Mouse (Mus musculus) limb, embryonic 14.5 days (tissue): ENCODE measurements around the gene Jaml. TPM values are rescaled to one million over a fixed set of nuclear protein-coding genes. Genes with fewer than 3 reads are reported as not detected.

Source experiments
- ATAC-seq: fragments of 200-750 bp; cut with Nextera tagmentation; 2 replicates; pipeline ENCODE4 v1.8.0; 2017; ENCODE audit warnings: low read depth, moderate number of reproducible peaks, moderate TSS enrichment; ENCODE audit not compliant: low FRiP score
- DNase-seq: peaks from one replicate; pipeline ENCODE4 v3.0.0-alpha.2; 2015; ENCODE audit warnings: low spot score
- H3K27ac ChIP-seq: fragments of 300-500 bp; sonication (generic); replicated peaks from 2 replicates; pipeline ENCODE4 v1.5.1; 2014; ENCODE audit warnings: low read depth, mild to moderate bottlenecking, low read length, moderate library complexity, mixed read lengths
- H3K27me3 ChIP-seq: fragments of 300-500 bp; sonication (generic); 2 replicates; pipeline ENCODE4 v1.6.1; 2014; ENCODE audit warnings: low read length, mixed read lengths; ENCODE audit not compliant: control insufficient read depth, insufficient read depth
- H3K36me3 ChIP-seq: fragments of 300-500 bp; sonication (generic); 2 replicates; pipeline ENCODE4 v1.6.1; 2014; ENCODE audit warnings: mild to moderate bottlenecking, low read length, moderate library complexity, mixed read lengths; ENCODE audit not compliant: control insufficient read depth, insufficient read depth
- H3K4me1 ChIP-seq: fragments of 300-500 bp; sonication (generic); 2 replicates; pipeline ENCODE4 v1.6.1; 2014; ENCODE audit warnings: antibody characterized with exemption, low read length, mixed read lengths; ENCODE audit not compliant: control insufficient read depth, insufficient read depth
- H3K4me2 ChIP-seq: fragments of 300-500 bp; sonication (generic); replicated peaks from 2 replicates; pipeline ENCODE4 v1.6.1; 2014; ENCODE audit warnings: low read depth, mild to moderate bottlenecking, low read length, moderate library complexity; ENCODE audit not compliant: severe bottlenecking
- H3K4me3 ChIP-seq: fragments of 300-500 bp; sonication (generic); replicated peaks from 2 replicates; pipeline ENCODE4 v1.5.1; 2014; ENCODE audit warnings: low read length
- H3K9ac ChIP-seq: fragments of 300-500 bp; sonication (generic); 2 replicates; pipeline ENCODE4 v1.6.1; 2014; ENCODE audit warnings: mild to moderate bottlenecking, low read depth, low read length, moderate library complexity; ENCODE audit not compliant: severe bottlenecking
- H3K9me3 ChIP-seq: fragments of 300-500 bp; sonication (generic); 2 replicates; pipeline ENCODE4 v1.6.1; 2016; ENCODE audit warnings: low read length; ENCODE audit not compliant: control insufficient read depth
- POLR2A ChIP-seq: fragments of 200-500 bp; IDR thresholded peaks from 2 replicates; pipeline ENCODE4 v1.8.0; 2012; ENCODE audit warnings: inconsistent platforms, mild to moderate bottlenecking, moderate library complexity, borderline replicate concordance; ENCODE audit not compliant: insufficient read depth, insufficient read length; ENCODE audit errors: extremely low read depth
- WGBS: fragments of 180-500 bp; shearing (Covaris S2); extraction: QIAGEN DNeasy Blood & Tissue Kit; methylation state at CpG from one replicate; pipeline ENCODE4 v1.1.7; 2014; 5-methylcytosine and 5-hydroxymethylcytosine counted together
- polyA plus RNA-seq, 2 experiments: library from polyadenylated mRNA; depleted of rRNA in 1 of 2; stranded (reverse) in 1 of 2; unstranded in 1 of 2; fragments of >200 nt; fragmentation: Nextera tagmentation in 1 of 2; extraction: Ambion mirVana in 1 of 2; gene quantifications; 2 replicates each; pipeline versions ENCODE4 v1.2.1 to v1.2.3; 2012 to 2014

The Jaml gene
- polyA plus RNA-seq, 2 experiments = 0.28 to 0.43 TPM

- ATAC-seq = no peak
- DNase-seq = no peak
These were observed 18.8 kb upstream of the Jaml start for GRCm38 (mm10) chr9:45060151-45060550.

GRCm38 (mm10) chr9:45062677-45063076 lies 16.3 kb upstream of the Jaml start:
- Histone ChIP-seq H3K9ac (no peak overlapping the region), H3K27me3 (no peaks in the 10 kb centered on the region), H3K4me2 (no peak overlapping the region), H3K4me3 (no peak overlapping the region), H3K4me1 (no peaks in the 10 kb centered on the region), H3K36me3 (no peaks in the 10 kb centered on the region), H3K27ac (no peak overlapping the region), H3K9me3 (no peaks in the 10 kb centered on the region)
- ATAC-seq = no peak
- WGBS = 43% methylated on average over 3 of the region's 3 CpGs
- no peak for TF ChIP-seq POLR2A
- DNase-seq = no peak

More at GRCm38 (mm10) chr9:45060151-45060550, 18.8 kb upstream of the Jaml start:
- H3K9ac ChIP-seq = no peak overlapping the region
- no peak overlapping the region for H3K4me3 ChIP-seq
- no peak for TF ChIP-seq POLR2A
- 34% methylated on average over 7 of the region's 7 CpGs for WGBS
- H3K4me1 ChIP-seq = no peaks in the 10 kb centered on the region
- no peak overlapping the region for H3K27ac ChIP-seq
- H3K4me2 ChIP-seq = no peak overlapping the region
- H3K27me3 ChIP-seq = no peaks in the 10 kb centered on the region
- H3K36me3 ChIP-seq = no peaks in the 10 kb centered on the region
- no peaks in the 10 kb centered on the region for H3K9me3 ChIP-seq

- H3K9ac ChIP-seq = no peak overlapping the region
- ATAC-seq = no peak
- no peak overlapping the region for H3K4me3 ChIP-seq
- H3K27ac ChIP-seq = no peak overlapping the region
- DNase-seq = no peak
- no peaks in the 10 kb centered on the region for H3K36me3 ChIP-seq
- 79% methylated on average over 6 of the region's 6 CpGs for WGBS
- no peaks in the 10 kb centered on the region for H3K4me1 ChIP-seq
- H3K9me3 ChIP-seq = no peaks in the 10 kb centered on the region
- no peak overlapping the region for H3K4me2 ChIP-seq
- no peak for TF ChIP-seq POLR2A
- no peaks in the 10 kb centered on the region for H3K27me3 ChIP-seq
These were observed 14.6 kb upstream of the Jaml start for GRCm38 (mm10) chr9:45064421-45064820.

- H3K9me3 ChIP-seq = no peaks in the 10 kb centered on the region
- ATAC-seq (no peak), DNase-seq (no peak)
- H3K4me3 ChIP-seq = no peak overlapping the region
- no peak for TF ChIP-seq POLR2A
- no peak overlapping the region for H3K27ac ChIP-seq
- 89% methylated on average over 4 of the region's 4 CpGs for WGBS
- no peak overlapping the region for H3K4me2 ChIP-seq
- no peaks in the 10 kb centered on the region for H3K36me3 ChIP-seq
- no peak overlapping the region for H3K9ac ChIP-seq
- H3K27me3 ChIP-seq = no peaks in the 10 kb centered on the region
- no peaks in the 10 kb centered on the region for H3K4me1 ChIP-seq
These were observed 12.2 kb upstream of the Jaml start for GRCm38 (mm10) chr9:45066735-45067134.

- Histone ChIP-seq H3K36me3 (no peaks in the 10 kb centered on the region), H3K4me2 (no peak overlapping the region), H3K4me3 (no peak overlapping the region), H3K27me3 (no peaks in the 10 kb centered on the region), H3K9me3 (no peaks in the 10 kb centered on the region), H3K9ac (no peak overlapping the region), H3K27ac (no peak overlapping the region), H3K4me1 (no peaks in the 10 kb centered on the region)
- TF ChIP-seq POLR2A = no peak
- 51% methylated on average over 3 of the region's 3 CpGs for WGBS
- no peak for DNase-seq
- no peak for ATAC-seq
These were observed 7.2 kb upstream of the Jaml start for GRCm38 (mm10) chr9:45071800-45072199.

GRCm38 (mm10) chr9:45077859-45078258 lies 1.1 kb upstream of the Jaml start:
- no peak for TF ChIP-seq POLR2A

More at GRCm38 (mm10) chr9:45077859-45078258, 1.1 kb upstream of the Jaml start:
- ATAC-seq = no peak
- H3K4me3 ChIP-seq = no peak overlapping the region
- no peaks in the 10 kb centered on the region for H3K36me3 ChIP-seq
- H3K27ac ChIP-seq = no peak overlapping the region
- H3K27me3 ChIP-seq = no peaks in the 10 kb centered on the region
- H3K4me2 ChIP-seq = no peak overlapping the region
- WGBS = 67% methylated on average over 3 of the region's 3 CpGs
- no peaks in the 10 kb centered on the region for H3K4me1 ChIP-seq
- H3K9ac ChIP-seq = no peak overlapping the region
- H3K9me3 ChIP-seq = no peaks in the 10 kb centered on the region
- no peak for DNase-seq
